Mouse (Mus musculus) heart, adult 9 months (tissue): ENCODE results near the gene Sys1.

Experiments used
- DNase-seq, 2 experiments: peaks; one replicate each; pipeline ENCODE4 v3.0.0; 2022; ENCODE audit warnings: low spot score in 2 of 2

Gene Sys1

GRCm38 (mm10) chr2:164497691-164498268 lies 41.0 kb downstream of the Sys1 start:
- no peak for DNase-seq

GRCm38 (mm10) chr2:164499317-164499716 lies 42.6 kb downstream of the Sys1 start:
- DNase-seq, result no peak

GRCm38 (mm10) chr2:164500511-164500910 lies 43.7 kb downstream of the Sys1 start:
- no peak for DNase-seq

GRCm38 (mm10) chr2:164504919-164505318 lies 48.2 kb downstream of the Sys1 start:
- DNase-seq, result no peak

- DNase-seq, result no peak
Measured at GRCm38 (mm10) chr2:164505619-164506347, 49.0 kb downstream of the Sys1 start.

- DNase-seq, result no peak
Measured at GRCm38 (mm10) chr2:164507811-164508210, 51.0 kb downstream of the Sys1 start.

- DNase-seq, result no peak
Measured at GRCm38 (mm10) chr2:164510621-164511190, 53.9 kb downstream of the Sys1 start.

GRCm38 (mm10) chr2:164512121-164512909 lies 55.6 kb downstream of the Sys1 start:
- DNase-seq, result peak; percentile 26 to 52

- peak; percentile 76 to 89 for DNase-seq
Measured at GRCm38 (mm10) chr2:164513389-164513788, 56.6 kb downstream of the Sys1 start.

GRCm38 (mm10) chr2:164514916-164515315 lies 58.2 kb downstream of the Sys1 start:
- no peak for DNase-seq

- no peak for DNase-seq
Measured at GRCm38 (mm10) chr2:164515897-164516296, 59.1 kb downstream of the Sys1 start.

GRCm38 (mm10) chr2:164516592-164516991 lies 59.8 kb downstream of the Sys1 start:
- DNase-seq, result no peak

- peak; percentile 55 to 64 for DNase-seq
Measured at GRCm38 (mm10) chr2:164517485-164518221, 60.9 kb downstream of the Sys1 start.

- DNase-seq, result no peak
Measured at GRCm38 (mm10) chr2:164518266-164519170, 61.8 kb downstream of the Sys1 start.

GRCm38 (mm10) chr2:164519171-164519526 lies 62.4 kb downstream of the Sys1 start:
- DNase-seq, result no peak

GRCm38 (mm10) chr2:164520782-164521181 lies 64.0 kb downstream of the Sys1 start:
- DNase-seq, result peak in 1 of 2 experiments; percentile 43

- no peak for DNase-seq
Measured at GRCm38 (mm10) chr2:164521841-164522240, 65.1 kb downstream of the Sys1 start.

GRCm38 (mm10) chr2:164522280-164522679 lies 65.5 kb downstream of the Sys1 start:
- no peak for DNase-seq

- DNase-seq, result no peak
Measured at GRCm38 (mm10) chr2:164523301-164523773, 66.6 kb downstream of the Sys1 start.

- no peak for DNase-seq
Measured at GRCm38 (mm10) chr2:164528557-164528956, 71.8 kb downstream of the Sys1 start.
